Mouse (Mus musculus): ENCODE results near the gene Tmem203. TPM values are rescaled to one million over a fixed set of nuclear protein-coding genes. Genes with fewer than 3 reads are reported as not detected.
"Not testable (repeated sequence)": the region's sequence is repeated elsewhere in the genome, so short reads cannot be mapped to it uniquely, and the experiment has no call there.

The Tmem203 gene
- polyA plus RNA-seq, 1 experiment from 2014 or later: 11.3 TPM

DNA sequence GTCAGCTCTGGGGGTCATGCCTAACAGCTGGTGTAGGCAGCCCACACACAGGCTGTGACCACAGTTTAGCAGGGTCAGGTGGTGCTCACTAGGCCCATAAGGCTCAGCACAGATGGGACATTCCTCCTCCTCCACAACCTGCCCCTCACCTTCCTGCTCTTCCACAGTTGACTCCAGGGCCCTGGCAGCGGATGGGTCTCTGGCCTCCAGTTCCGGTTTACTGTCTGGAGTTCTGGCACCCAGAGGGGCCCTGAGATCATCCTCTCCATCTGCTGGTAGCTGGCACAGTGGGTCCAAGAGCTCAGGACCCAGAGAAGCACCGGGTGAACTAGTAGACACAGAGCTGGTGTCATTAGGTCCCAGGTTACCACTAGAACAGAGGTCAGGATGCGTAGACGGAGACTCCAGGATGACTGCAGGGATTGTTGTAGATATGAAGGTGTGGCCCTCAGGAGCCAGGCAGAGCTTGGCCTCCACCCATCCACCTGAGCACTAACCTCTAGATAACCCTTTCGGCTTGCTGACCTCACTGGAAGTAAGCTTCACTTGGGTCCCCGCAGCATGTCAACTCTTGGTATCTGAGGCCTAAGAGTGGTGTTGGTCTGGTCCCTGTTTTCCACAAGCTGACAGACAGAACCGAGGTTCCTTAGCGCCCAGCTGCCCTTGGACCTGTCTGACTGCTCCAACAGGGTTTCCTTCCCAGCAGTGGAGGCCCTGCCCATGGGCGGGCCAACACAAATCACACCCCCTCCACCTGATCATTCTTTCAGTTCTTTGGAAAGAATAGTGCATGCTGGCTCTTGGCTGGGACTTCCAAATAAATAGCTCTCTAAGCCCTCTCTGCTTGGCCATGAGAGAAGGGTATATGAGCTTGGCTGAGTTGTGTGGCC is 8.8 kb upstream of the Tmem203 start, which contains the start of gene AL732309.1:
AL732309.1 (minus strand) TSS at position 681 of the 890 bp plus-strand sequence.
- H3K36me3 ChIP-seq (ENCODE audit: control insufficient read depth, insufficient read depth, low read length): peaks cover 66% of the 10 kb centered on the region
- H3K9ac ChIP-seq (replicated peaks; ENCODE audit: low read length): no peak within 1 kb of the TSS
- H3K4me3 ChIP-seq (replicated peaks; ENCODE audit: low read depth, low read length): no peak within 1 kb of the TSS
- H3K4me2 ChIP-seq (ENCODE audit: low read length): no peak within 1 kb of the TSS
- peaks cover 14% of the 10 kb centered on the region for H3K4me1 ChIP-seq (ENCODE audit: control insufficient read depth, insufficient read depth, low read length)
- DNase-seq (no peak), ATAC-seq (ENCODE audit: low FRiP score, low TSS enrichment) (no peak)
- H3K9me3 ChIP-seq (ENCODE audit: control insufficient read depth, low read length): no peaks in the 10 kb centered on the region
- H3K27ac ChIP-seq (replicated peaks; ENCODE audit: low read depth, low read length): no peak within 1 kb of the TSS
- WGBS: 93% methylated on average over 10 of the region's 10 CpGs
- no peaks in the 10 kb centered on the region for H3K27me3 ChIP-seq (ENCODE audit: control insufficient read depth, insufficient read depth, low read length)

DNA sequence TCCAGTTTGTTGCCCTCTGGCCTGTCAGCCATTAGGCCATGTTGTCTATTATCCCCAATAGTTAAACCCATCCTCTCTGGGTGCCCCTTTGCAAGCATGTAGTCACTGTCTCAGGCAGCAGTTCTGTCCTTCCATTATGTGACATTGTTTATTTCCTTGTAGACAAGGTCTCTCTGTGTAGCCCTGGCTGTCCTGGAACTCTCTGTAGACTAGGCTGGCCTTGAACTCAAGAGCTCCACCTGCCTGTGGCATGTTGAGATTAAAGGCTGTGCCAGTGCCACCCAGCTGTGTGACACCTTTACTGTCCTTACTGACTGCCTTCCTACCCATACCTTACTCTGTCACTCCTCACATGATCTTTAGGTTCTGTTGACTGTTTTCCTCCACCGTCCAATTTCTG is 2.9 kb upstream of the Tmem203 start:
- no peaks in the 10 kb centered on the region for H3K9me3 ChIP-seq (ENCODE audit: control insufficient read depth, low read length)
- H3K27me3 ChIP-seq (ENCODE audit: control insufficient read depth, insufficient read depth, low read length): no peaks in the 10 kb centered on the region
- no peak overlapping the region for H3K4me2 ChIP-seq (ENCODE audit: low read length)
- WGBS: 92% methylated on average over 1 of the region's 1 CpGs
- H3K9ac ChIP-seq (replicated peaks; ENCODE audit: low read length): no peak overlapping the region
- DNase-seq (no peak), ATAC-seq (ENCODE audit: low FRiP score, low TSS enrichment) (no peak)
- no peak overlapping the region for H3K27ac ChIP-seq (replicated peaks; ENCODE audit: low read depth, low read length)
- H3K4me1 ChIP-seq (ENCODE audit: control insufficient read depth, insufficient read depth, low read length): peaks cover 13% of the 10 kb centered on the region
- H3K36me3 ChIP-seq (ENCODE audit: control insufficient read depth, insufficient read depth, low read length): peaks cover 48% of the 10 kb centered on the region
- H3K4me3 ChIP-seq (replicated peaks; ENCODE audit: low read depth, low read length): no peak overlapping the region

DNA sequence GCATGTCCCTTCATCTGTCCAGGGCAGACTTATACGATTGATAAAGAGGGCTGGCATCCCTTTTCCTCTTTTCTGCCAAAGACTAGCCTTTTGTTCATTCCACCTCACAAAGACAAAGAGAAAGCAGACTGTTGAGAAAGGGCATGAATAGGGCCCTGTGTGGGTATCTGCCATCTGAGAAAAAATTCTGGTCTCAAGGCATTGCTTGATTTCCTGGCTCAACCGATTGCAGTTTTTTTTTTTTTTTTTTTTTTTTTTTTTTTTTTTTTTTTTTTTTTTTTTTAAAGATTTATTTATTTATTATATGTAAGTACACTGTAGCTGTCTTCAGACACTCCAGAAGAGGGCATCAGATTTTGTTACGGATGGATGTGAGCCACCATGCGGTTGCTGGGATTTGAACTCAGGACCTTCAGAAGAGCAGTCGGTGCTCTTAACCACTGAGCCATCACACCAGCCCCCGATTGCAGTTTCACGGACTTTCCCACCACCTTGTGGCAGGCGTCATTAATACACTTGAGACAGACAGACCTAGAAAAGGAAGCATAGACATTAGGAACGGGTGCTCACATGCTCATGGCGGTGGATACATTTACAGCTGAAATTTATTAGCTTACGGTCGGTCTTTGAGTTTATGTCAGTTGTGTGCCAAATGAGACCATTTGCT is 1.3 kb downstream of the Tmem203 start:
- H3K27ac ChIP-seq (replicated peaks; ENCODE audit: low read depth, low read length); H3K9me3 ChIP-seq (ENCODE audit: control insufficient read depth, low read length); H3K36me3 ChIP-seq (ENCODE audit: control insufficient read depth, insufficient read depth, low read length); ATAC-seq (ENCODE audit: low FRiP score, low TSS enrichment); DNase-seq; H3K27me3 ChIP-seq (ENCODE audit: control insufficient read depth, insufficient read depth, low read length): not testable (repeated sequence)
- H3K4me2 ChIP-seq (ENCODE audit: low read length): peak overlapping the region; percentile 98
- peak overlapping the region; percentile 92 for H3K4me3 ChIP-seq (replicated peaks; ENCODE audit: low read depth, low read length)
- peaks cover 13% of the 10 kb centered on the region for H3K4me1 ChIP-seq (ENCODE audit: control insufficient read depth, insufficient read depth, low read length)
- H3K9ac ChIP-seq (replicated peaks; ENCODE audit: low read length): peak overlapping the region; percentile 84; the same call in 1 of the 2 replicates
- 68% methylated on average over 10 of the region's 12 CpGs for WGBS

DNA sequence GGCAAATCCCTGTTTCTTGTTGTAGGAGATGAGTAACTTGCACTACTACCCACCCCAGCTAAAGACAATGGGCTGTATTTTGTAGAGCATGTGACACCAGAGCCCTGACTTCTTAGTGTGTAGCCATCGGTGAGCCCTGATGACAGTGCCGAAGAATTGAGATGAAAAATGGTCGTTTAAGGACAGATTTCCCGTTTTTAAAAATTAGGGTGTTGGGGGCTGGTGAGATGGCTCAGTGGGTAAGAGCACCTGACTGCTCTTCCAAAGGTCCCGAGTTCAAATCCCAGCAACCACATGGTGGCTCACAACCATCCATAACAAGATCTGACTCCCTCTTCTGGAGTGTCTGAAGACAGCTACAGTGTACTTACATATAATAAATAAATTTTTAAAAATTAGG is 2.0 kb downstream of the Tmem203 start:
- not testable (repeated sequence) for H3K4me3 ChIP-seq (replicated peaks; ENCODE audit: low read depth, low read length); H3K27me3 ChIP-seq (ENCODE audit: control insufficient read depth, insufficient read depth, low read length)
- 92% methylated on average over 5 of the region's 5 CpGs for WGBS

DNA sequence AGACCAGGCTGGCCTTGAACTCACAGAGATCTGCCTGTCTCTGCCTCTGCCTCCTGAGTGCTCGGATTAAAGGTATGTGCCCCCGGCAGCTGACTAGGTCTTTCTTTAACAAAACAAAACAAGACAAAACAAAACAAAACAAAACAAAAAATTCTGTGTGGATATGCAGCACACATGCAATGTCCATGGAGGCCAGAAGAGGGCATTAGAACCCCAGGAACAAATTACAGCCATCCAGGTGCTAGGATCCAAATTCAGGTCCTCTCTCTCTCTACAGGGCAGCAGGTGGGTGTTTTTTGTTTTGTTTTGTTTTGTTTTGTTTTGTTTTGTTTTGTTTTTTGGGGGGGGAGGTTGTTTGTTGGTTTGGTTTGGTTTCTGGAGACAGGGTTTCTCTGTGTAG is 3.6 kb downstream of the Tmem203 start:
- H3K27ac ChIP-seq (replicated peaks; ENCODE audit: low read depth, low read length): no peak overlapping the region
- no peak overlapping the region for H3K4me2 ChIP-seq (ENCODE audit: low read length)
- no peaks in the 10 kb centered on the region for H3K36me3 ChIP-seq (ENCODE audit: control insufficient read depth, insufficient read depth, low read length)
- no peak for ATAC-seq (ENCODE audit: low FRiP score, low TSS enrichment)
- no peaks in the 10 kb centered on the region for H3K9me3 ChIP-seq (ENCODE audit: control insufficient read depth, low read length)
- peaks cover 3% of the 10 kb centered on the region for H3K27me3 ChIP-seq (ENCODE audit: control insufficient read depth, insufficient read depth, low read length)
- peaks cover 22% of the 10 kb centered on the region for H3K4me1 ChIP-seq (ENCODE audit: control insufficient read depth, insufficient read depth, low read length)
- 55% methylated on average over 2 of the region's 2 CpGs for WGBS
- DNase-seq: no peak
- no peak overlapping the region for H3K4me3 ChIP-seq (replicated peaks; ENCODE audit: low read depth, low read length)
- no peak overlapping the region for H3K9ac ChIP-seq (replicated peaks; ENCODE audit: low read length)

More for the DNA sequence above, 2.0 kb downstream of the Tmem203 start:
- not testable (repeated sequence) for ATAC-seq (ENCODE audit: low FRiP score, low TSS enrichment); H3K9ac ChIP-seq (replicated peaks; ENCODE audit: low read length); H3K4me2 ChIP-seq (ENCODE audit: low read length); H3K36me3 ChIP-seq (ENCODE audit: control insufficient read depth, insufficient read depth, low read length); H3K27ac ChIP-seq (replicated peaks; ENCODE audit: low read depth, low read length); DNase-seq; H3K9me3 ChIP-seq (ENCODE audit: control insufficient read depth, low read length)
- peaks cover 13% of the 10 kb centered on the region for H3K4me1 ChIP-seq (ENCODE audit: control insufficient read depth, insufficient read depth, low read length)

DNA sequence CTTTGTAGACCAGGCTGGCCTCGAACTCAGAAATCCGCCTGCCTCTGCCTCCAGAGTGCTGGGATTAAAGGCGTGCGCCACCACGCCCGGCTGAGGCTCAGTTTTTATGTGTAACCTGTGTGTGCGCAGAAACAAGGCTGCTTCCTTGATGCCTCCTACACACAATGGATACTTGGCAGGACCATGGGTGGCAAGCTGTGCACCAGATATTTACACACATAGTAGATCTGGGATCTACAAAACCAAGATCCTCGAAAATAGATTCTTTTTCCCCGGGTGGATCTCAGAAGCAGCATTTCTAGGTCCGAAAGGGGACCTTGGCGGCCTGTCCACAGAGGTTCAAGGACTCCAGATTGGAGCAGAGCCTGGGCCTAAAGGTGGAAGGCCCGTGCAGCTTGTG is 6.6 kb downstream of the Tmem203 start:
- peaks cover 9% of the 10 kb centered on the region for H3K27me3 ChIP-seq (ENCODE audit: control insufficient read depth, insufficient read depth, low read length)
- no peaks in the 10 kb centered on the region for H3K9me3 ChIP-seq (ENCODE audit: control insufficient read depth, low read length)
- H3K27ac ChIP-seq (replicated peaks; ENCODE audit: low read depth, low read length): peak overlapping the region; percentile 62
- no peak for DNase-seq
- H3K9ac ChIP-seq (replicated peaks; ENCODE audit: low read length): peak overlapping the region; percentile 54; the same call in 1 of the 2 replicates
- H3K36me3 ChIP-seq (ENCODE audit: control insufficient read depth, insufficient read depth, low read length): no peaks in the 10 kb centered on the region
- ATAC-seq (ENCODE audit: low FRiP score, low TSS enrichment): no peak
- peaks cover 38% of the 10 kb centered on the region for H3K4me1 ChIP-seq (ENCODE audit: control insufficient read depth, insufficient read depth, low read length)
- H3K4me3 ChIP-seq (replicated peaks; ENCODE audit: low read depth, low read length): peak overlapping the region; percentile 80
- peak overlapping the region; percentile 100 for H3K4me2 ChIP-seq (ENCODE audit: low read length)
- 46% methylated on average over 11 of the region's 12 CpGs for WGBS

DNA sequence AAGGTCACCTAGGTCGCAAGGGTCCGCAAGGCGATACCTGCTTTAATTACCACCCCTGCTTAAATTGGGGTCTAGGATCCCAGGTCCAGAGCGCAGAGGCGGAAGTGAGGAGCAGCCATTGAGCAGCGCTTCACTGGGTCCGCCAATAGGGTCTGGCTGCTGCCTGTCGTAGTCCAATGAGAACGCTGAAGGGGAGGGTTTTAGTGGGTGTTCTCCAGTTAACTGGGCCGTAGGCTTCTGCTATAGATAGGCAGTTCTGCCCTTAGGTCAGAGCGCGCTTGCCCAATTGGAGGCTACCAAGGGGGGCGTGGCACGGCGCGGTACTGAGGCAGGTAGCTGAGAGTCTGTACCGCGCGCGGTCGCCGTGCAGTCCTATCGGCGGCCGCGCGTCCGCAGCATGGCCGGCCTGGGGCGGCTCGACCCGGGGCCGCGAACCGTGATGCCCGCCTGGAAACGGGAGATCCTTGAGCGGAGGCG is 7.1 kb downstream of the Tmem203 start, which contains the start of gene Tprn:
Tprn (plus strand) TSS at position 328 of the 477 bp plus-strand sequence.
- WGBS: under 1% methylated on average over 39 of the region's 39 CpGs
- no peaks in the 10 kb centered on the region for H3K36me3 ChIP-seq (ENCODE audit: control insufficient read depth, insufficient read depth, low read length)
- no peaks in the 10 kb centered on the region for H3K9me3 ChIP-seq (ENCODE audit: control insufficient read depth, low read length)
- peak within 1 kb of the TSS; percentile 80 for H3K4me3 ChIP-seq (replicated peaks; ENCODE audit: low read depth, low read length)
- H3K4me1 ChIP-seq (ENCODE audit: control insufficient read depth, insufficient read depth, low read length): peaks cover 43% of the 10 kb centered on the region
- ATAC-seq (ENCODE audit: low FRiP score, low TSS enrichment) (peak; percentile 97), DNase-seq (peak; percentile 97)
- peak within 1 kb of the TSS; percentile 68 for H3K9ac ChIP-seq (replicated peaks; ENCODE audit: low read length)
- H3K4me2 ChIP-seq (ENCODE audit: low read length): peak within 1 kb of the TSS; percentile 100
- peak within 1 kb of the TSS; percentile 74 for H3K27ac ChIP-seq (replicated peaks; ENCODE audit: low read depth, low read length)
- peaks cover 9% of the 10 kb centered on the region for H3K27me3 ChIP-seq (ENCODE audit: control insufficient read depth, insufficient read depth, low read length)

DNA sequence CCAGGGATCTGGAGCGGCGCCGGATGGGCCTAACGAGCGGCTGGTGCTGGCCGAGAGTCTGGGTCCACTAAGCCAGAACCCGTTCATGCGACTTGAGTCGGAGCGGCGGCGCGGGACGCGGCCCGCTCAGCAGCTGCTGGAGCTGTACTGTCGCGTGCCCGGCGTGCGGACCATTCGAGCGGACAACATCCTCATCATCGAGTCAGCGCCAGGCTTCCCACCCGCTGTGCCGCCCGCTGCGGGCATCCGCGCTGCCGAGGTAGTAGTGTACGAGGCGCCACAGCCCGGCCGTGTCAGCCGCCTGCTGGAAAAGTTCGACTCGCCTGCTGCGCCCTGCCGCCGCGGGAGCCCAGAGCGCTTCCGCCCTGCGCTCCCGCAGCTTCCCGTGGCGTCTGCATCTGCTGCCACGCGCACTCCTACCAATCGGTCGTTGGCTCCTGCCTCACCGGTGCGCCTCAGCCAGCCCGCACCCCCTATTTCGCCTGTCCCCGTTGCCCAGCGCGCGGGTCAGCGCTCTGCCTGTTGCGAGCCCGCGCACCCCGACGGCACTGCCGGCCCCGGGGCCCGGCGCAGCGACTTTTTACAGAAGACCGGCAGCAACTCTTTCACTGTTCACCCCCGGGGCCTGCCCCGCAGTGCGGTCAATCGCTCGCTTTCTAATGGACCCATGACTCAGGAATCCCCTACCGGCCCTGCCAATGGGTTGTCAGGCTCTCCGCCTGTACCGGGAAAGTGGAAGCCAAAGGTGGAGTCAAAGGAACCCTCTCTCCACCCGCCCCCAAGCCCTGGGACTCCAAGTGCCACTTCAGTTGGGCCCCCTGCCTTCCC is 7.8 kb downstream of the Tmem203 start:
- Histone ChIP-seq H3K4me2 (ENCODE audit: low read length) (peak overlapping the region; percentile 100), H3K4me1 (ENCODE audit: control insufficient read depth, insufficient read depth, low read length) (peaks cover 47% of the 10 kb centered on the region), H3K36me3 (ENCODE audit: control insufficient read depth, insufficient read depth, low read length) (no peaks in the 10 kb centered on the region), H3K9me3 (ENCODE audit: control insufficient read depth, low read length) (no peaks in the 10 kb centered on the region), H3K27ac (replicated peaks; ENCODE audit: low read depth, low read length) (peak overlapping the region; percentile 74), H3K9ac (replicated peaks; ENCODE audit: low read length) (peak overlapping the region; percentile 68), H3K27me3 (ENCODE audit: control insufficient read depth, insufficient read depth, low read length) (peaks cover 9% of the 10 kb centered on the region), H3K4me3 (replicated peaks; ENCODE audit: low read depth, low read length) (peak overlapping the region; percentile 80)
- ATAC-seq (ENCODE audit: low FRiP score, low TSS enrichment): peak; percentile 21
- under 1% methylated on average over 82 of the region's 82 CpGs for WGBS
- DNase-seq: peak; percentile 71

Data from midbrain, embryonic 14.5 days (tissue).